Mouse (Mus musculus): ENCODE data around the gene Uvrag.
"Not testable (repeated sequence)": the region's sequence is repeated elsewhere in the genome, so short reads cannot be mapped to it uniquely, and the experiment has no call there.

The Uvrag gene

DNA sequence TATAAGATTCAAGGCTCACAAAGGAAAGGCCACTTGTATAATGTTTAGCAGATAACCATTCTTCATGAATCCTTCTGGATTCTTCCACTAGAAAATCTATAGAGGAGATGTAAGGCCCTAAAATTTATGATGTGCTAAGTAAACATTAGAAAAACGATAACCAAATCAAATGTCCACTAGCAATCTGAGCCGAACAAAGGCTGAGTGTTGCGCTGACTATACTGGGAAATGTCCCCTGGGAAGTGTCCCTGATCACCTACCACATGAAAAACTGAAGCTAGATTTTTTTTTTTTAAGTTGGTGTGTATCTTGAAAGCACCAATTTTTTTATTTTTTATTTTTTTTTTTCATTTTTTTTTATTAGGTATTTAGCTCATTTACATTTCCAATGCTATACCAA is 76.1 kb downstream of the Uvrag start:
- in situ Hi-C loops (cut with MboI, MseI): no loop called here

DNA sequence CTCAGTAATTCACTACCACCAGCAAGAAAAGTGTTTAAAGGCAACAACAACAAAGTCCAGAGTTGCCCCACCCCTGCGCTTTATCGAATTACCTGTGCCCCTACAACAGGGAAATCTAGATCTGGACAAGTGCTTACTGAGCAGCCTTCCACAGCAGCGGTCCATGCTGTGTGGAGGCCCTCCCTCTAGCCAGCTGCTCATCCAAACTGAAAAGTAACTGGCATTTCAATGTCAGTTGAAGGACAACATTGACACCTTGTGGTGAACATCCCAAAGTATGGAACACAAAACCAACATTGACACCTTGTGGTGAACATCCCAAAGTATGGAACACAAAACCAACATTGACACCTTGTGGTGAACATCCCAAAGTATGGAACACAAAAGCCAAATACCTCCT is 78.7 kb downstream of the Uvrag start:
- in situ Hi-C loops (cut with MboI, MseI): not testable (repeated sequence)

GRCm38 (mm10) chr7:99061056-99061680 is 79.8 kb downstream of the Uvrag start:
- in situ Hi-C loops (cut with MboI, MseI): no loop called here

- in situ Hi-C loops (cut with MboI, MseI): no loop called here
Measured at GRCm38 (mm10) chr7:99060476-99060875, 80.5 kb downstream of the Uvrag start.

DNA sequence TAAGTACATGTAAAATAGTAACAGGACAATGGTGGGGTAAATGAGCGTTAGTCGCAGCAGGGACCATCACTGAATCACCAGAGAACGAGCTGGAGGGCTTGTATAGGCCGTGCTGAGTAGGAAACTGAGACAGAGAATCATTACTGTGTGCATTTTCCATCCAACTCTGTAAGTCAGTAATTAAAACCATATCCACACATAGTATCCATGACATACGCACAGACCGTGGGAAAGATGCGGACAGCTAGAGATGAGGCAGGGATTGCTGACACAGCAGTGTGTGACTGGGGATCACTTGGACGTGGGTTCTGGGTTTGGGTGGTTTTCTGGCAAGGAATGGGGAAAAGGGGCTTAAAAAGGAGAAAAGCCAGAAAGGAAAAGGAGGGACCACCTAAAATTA is 81.0 kb downstream of the Uvrag start:
- in situ Hi-C loops (cut with MboI, MseI): no loop called here

DNA sequence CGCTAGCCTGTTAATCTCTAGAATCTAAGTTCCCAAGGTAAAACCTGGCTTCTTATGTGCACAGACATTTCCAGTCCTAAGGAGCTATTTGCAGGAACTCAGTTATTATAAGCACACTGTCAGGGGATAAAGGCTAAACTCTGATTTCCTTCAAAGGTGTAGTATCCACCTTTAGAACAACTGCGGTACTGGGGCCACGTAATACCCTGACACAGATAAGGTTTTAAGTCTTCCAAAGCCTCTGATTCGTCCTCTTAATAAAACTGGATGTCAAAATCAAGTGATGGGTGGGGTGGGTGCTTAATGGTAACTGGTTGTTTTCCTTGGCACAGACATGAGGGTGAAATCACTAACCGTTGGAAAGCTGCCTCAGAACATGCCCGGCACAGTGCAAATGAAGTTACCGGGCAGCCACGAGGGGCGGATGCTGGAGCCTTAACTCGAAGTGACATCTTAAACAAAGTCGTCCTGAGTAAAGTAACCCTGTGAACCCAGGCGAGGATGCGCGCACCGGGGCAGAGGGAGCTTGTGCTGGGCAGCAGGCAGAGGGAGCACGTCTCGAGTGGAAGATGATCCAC is 83.8 kb downstream of the Uvrag start:
- in situ Hi-C loops (cut with MboI, MseI): no loop called here

- in situ Hi-C loops (cut with MboI, MseI): no loop called here
Measured at GRCm38 (mm10) chr7:99053626-99054025, 87.3 kb downstream of the Uvrag start.

DNA sequence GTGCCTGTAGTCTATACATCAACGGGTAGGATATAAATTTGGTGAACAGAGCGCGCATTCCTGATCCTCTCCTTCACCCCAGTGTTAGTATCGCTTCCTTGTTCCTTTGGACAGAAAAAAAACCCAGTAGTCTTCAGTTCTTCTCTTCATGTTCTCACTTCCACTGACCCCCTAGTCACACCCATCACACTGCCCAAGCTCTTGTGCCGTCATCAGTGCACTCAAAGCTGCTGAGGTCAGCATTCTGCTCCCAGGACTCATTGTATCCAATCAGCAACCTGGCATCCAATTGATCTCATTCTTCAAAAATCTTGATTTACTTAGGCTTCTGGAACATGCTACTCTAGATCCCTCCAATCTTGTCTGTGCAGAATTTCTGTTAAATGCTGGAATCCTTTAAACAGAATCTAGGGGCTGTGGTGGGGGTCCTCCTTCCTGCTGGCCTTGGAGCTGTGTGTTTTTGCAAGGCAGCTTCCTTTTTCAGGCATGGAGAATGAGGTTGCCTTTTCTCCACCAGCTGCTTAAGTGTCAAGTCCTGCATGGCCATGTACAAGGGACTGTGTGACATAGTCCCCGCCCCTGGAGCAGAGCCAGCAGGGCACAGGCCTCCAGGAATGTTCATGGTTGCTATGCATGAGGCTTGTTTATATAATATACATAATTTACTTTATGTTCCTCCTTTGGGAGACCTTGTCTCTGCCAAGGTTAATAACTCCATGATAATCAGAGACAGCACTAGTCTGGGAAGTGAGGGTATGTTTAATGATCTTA is 88.3 kb downstream of the Uvrag start:
- in situ Hi-C loops (cut with MboI, MseI): no loop called here

GRCm38 (mm10) chr7:99050882-99051281 is 90.1 kb downstream of the Uvrag start:
- in situ Hi-C loops (cut with MboI, MseI): no loop called here

DNA sequence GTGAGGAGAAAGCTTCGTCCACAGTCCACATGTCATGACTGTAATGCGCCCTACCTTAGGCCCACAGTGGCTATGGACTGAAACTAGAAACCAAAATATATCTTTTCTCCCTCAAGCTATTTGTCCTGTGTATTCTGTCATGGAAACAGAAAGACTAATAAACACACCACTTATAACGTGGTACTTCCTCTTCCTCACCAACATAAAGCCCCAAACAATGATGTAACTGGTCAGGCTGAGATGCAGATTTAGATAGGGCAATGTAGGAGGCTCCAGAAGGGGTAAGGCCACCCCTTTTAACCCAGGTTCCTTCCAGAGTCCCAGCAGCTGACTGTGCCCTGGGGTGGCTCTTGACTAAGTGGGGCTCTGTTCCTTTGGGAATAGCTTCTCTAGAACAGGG is 91.0 kb downstream of the Uvrag start:
- in situ Hi-C loops (cut with MboI, MseI): no loop called here

DNA sequence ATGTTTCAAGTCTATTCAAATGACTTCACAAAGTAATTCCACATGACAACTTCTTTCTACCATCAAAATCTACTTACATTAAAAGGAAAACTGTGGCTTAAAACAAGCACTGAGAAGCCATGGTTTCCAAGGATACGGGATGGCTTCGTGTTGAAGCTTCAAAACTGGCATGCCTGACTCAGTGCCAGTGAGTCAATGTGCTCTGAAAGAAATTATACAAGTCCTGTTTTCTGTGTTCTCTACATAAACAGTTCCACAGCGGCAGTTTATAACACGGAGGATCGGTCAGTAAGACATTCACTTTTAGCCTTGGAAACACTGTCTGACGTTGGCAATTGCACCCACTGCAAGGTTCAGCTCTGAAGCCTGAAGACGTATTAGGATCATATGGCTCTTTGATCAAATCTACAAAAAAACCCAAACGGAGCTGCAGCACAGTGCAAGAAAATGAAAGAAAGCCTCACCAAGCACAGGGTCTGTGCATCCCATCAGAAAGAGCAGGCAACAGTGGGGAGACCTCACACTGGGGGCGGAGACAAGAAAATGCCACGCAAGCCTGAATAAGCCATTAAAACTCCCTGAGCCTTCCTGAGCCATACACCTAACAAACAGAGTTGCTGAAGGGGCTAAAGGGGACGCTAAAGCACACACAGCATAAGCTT is 94.3 kb downstream of the Uvrag start:
- in situ Hi-C loops (cut with MboI, MseI): no loop called here

GRCm38 (mm10) chr7:99045525-99045924 is 95.4 kb downstream of the Uvrag start:
- in situ Hi-C loops (cut with MboI, MseI): no loop called here

DNA sequence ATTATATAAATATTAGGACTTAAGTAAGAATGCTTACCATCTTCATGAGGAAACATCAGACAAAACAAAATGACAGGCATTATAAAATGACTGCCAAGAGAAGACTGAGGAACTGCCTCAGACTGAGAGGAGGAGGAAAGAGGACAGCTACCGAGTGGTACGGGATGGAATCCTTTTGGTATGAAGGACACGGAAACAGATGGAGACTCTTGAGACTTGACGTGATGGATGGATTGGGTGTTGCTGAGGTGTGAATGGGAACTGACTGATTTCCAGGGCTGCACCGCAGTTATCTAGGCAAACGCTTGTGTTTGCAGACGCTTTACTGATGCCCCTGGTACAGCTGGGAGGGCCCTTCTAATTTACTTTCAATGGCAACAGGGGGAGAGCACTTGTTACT is 97.0 kb downstream of the Uvrag start:
- in situ Hi-C loops (cut with MboI, MseI): no loop called here

DNA sequence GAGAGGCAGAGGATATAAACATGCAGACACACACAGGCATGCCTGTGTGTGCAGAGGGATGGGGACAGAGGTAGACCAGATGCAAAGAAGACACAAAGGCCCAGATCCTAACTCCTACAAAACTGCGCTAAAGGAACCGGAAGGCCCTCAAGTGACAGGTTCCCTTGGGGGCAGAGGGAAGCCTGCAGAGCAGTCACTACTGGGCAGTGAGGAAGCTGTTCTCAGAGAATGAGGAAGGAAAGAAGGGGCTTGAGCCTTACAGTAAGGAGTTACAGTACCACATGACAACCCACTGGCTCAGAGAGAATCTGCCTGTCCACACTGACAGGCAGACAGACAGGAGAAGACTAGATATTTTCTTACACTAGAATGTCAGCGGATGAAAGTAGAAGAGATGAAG is 97.6 kb downstream of the Uvrag start:
- in situ Hi-C loops (cut with MboI, MseI): no loop called here

DNA sequence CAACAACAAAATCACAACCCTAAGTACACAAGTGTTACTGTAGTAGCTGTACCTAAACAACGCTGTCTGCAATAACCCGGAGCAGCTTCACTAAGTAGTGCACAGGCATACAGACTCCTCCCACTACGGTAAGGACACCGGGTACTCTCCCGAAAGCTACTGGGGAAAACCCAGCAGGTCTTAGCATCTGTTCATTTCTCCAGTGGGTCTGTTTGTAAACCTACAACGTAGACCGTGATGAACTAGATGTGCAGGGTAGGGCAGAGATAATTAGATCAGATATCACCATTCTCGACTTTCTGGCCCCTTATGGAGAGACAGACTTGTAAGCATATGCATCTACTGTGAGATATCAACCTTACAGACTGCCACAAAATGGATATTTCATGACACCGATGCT is 99.1 kb downstream of the Uvrag start:
- in situ Hi-C loops (cut with MboI, MseI): no loop called here

- in situ Hi-C loops (cut with MboI, MseI): no loop called here
Measured at GRCm38 (mm10) chr7:99039912-99040311, 101.0 kb downstream of the Uvrag start.

DNA sequence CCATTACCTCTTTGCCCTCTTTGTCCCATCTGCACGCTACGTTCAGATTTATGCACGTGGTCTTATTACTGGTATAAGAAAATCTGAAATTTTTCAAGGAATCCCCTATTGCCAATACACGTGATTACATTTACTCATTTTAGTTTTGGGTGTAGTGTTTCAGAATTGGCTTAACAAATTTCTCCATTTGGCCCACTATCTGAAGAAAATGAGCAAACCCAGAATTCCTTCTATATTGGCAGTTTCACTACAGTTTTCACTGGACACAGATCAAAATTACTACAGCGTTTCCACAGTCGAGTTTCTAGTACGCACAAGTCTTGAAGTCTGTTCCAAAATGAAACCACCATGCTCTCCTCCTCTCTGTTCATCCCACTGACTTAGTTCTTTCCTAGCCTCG is 104.7 kb downstream of the Uvrag start:
- in situ Hi-C loops (cut with MboI, MseI): no loop called here

DNA sequence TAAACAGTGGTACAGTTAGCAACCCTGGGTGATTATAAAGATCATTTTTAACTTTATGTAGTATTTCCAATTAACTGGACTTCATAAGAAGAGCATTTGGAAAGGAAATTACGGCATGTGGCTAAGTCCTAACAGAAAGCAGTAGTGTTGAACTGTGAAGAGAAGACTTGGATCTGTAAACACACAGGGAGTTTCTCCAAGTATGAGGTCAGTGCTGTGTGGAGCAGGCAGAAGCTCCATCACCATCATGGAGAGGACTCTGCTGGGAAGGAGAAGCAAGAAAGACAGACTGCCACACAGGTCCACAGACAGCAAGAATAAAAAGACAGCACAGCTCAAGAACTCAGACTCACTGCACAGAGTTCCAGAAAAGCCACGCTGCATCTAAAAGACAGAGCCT is 106.0 kb downstream of the Uvrag start:
- in situ Hi-C loops (cut with MboI, MseI): no loop called here

- in situ Hi-C loops (cut with MboI, MseI): no loop called here
Measured at GRCm38 (mm10) chr7:99033838-99034237, 107.1 kb downstream of the Uvrag start.

DNA sequence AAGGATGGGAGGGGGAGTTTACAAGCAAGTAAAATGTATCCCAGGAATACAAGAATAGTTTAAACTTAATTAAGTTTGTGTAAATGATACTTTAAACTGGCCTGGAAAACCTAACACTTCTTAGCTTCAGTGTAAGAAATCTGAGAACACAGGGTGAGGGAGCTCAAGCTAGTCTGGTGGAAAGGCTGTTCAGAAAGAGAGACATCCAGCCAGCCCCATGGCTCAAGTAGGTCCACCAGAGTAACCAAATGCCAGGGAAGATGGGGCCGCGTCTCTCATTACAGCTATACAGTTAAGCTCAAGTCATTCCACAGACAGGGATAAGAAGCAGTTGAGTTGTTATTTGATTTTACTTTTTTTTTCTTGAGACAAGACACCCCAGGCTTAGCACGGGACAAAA is 107.6 kb downstream of the Uvrag start:
- in situ Hi-C loops (cut with MboI, MseI): no loop called here

- in situ Hi-C loops (cut with MboI, MseI): no loop called here
Measured at GRCm38 (mm10) chr7:99032051-99032450, 108.9 kb downstream of the Uvrag start.

DNA sequence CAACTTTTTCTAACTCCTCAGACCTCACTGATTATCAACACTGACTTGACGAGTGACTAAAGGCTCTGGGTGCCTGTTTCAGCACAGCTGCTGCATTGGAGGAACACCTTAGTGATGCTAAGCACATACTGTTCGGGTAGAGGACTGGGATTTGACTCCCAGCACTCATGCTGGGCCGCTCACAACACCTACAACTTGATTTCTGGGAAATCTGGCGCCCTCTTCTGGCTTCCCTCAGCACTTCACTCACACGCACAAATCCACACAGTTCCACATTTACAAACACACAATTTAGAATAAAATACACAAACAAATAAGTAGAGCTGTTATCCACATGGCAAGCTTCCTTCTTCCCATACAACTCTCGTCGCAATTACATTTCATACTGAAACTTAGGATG is 112.8 kb downstream of the Uvrag start:
- in situ Hi-C loops (cut with MboI, MseI): no loop called here

GRCm38 (mm10) chr7:99027185-99027584 is 113.8 kb downstream of the Uvrag start:
- in situ Hi-C loops (cut with MboI, MseI): no loop called here
